Mouse (Mus musculus) small intestine, adult 2 months (tissue): ENCODE data around the gene Selenof.

Experiments
- CTCF ChIP-seq: fragments of 200-500 bp; IDR thresholded peaks from 2 replicates; pipeline ENCODE4 v1.5.1; 2012; ENCODE audit warnings: low read depth, mild to moderate bottlenecking, control low read depth, inconsistent platforms, low read length, moderate library complexity, mixed read lengths; ENCODE audit not compliant: insufficient replicate concordance, insufficient read length; ENCODE audit errors: extremely low read depth
- POLR2A ChIP-seq: fragments of 200-500 bp; IDR thresholded peaks from 2 replicates; pipeline ENCODE4 v1.6.1; 2012; ENCODE audit warnings: low read depth, mild to moderate bottlenecking, control low read depth, inconsistent platforms, low read length, moderate library complexity

GRCm38 (mm10) chr3:144550036-144550435, 20.1 kb upstream of the Selenof start:
- TF ChIP-seq CTCF (no peak), POLR2A (no peak)
